Mouse (Mus musculus) heart, adult 2 months (tissue): ENCODE data around the gene Cpne9. TPM values are rescaled to one million over a fixed set of nuclear protein-coding genes. Genes with fewer than 3 reads are reported as not detected.

Experiments used
- DNase-seq, 2 experiments: peaks; one replicate each; pipeline ENCODE4 v3.0.0; 2021
- H3K27ac ChIP-seq: fragments of 200-600 bp; 2 replicates; pipeline ENCODE4 v1.8.1; 2022
- H3K27me3 ChIP-seq: fragments of 200-500 bp; 2 replicates; pipeline ENCODE4 v1.6.1; 2012; ENCODE audit warnings: mild to moderate bottlenecking, low read length, inconsistent platforms, mixed read lengths; ENCODE audit not compliant: control insufficient read depth, insufficient read depth
- H3K36me3 ChIP-seq: fragments of 200-500 bp; 2 replicates; pipeline ENCODE4 v1.6.1; 2012; ENCODE audit warnings: low read length, inconsistent platforms; ENCODE audit not compliant: control insufficient read depth, insufficient read depth
- H3K4me1 ChIP-seq: fragments of 200-500 bp; 2 replicates; pipeline ENCODE4 v1.6.1; 2011; ENCODE audit warnings: low read length; ENCODE audit not compliant: control insufficient read depth, insufficient read depth
- H3K4me3 ChIP-seq: fragments of 200-600 bp; 2 replicates; pipeline ENCODE4 v1.8.1; 2022
- H3K79me2 ChIP-seq: fragments of 200-500 bp; replicated peaks from 2 replicates; pipeline ENCODE4 v1.6.1; 2012; ENCODE audit warnings: mild to moderate bottlenecking, inconsistent platforms, low read length, moderate library complexity, mixed read lengths; ENCODE audit not compliant: control insufficient read depth, insufficient read depth
- H3K9ac ChIP-seq: fragments of 200-500 bp; 2 replicates; pipeline ENCODE4 v1.6.1; 2012; ENCODE audit warnings: low read depth, mild to moderate bottlenecking, control low read depth, inconsistent platforms, low read length, mixed read lengths
- CTCF ChIP-seq: fragments of 200-600 bp; IDR thresholded peaks from 2 replicates; pipeline ENCODE4 v1.8.1; 2022; ENCODE audit warnings: antibody characterized with exemption, mild to moderate bottlenecking, moderate library complexity
- EP300 ChIP-seq: fragments of 200-500 bp; IDR thresholded peaks from 2 replicates; pipeline ENCODE4 v1.6.1; 2011; ENCODE audit warnings: low read depth, low read length, control low read depth; ENCODE audit not compliant: insufficient read depth
- POLR2A ChIP-seq: fragments of 200-500 bp; IDR thresholded peaks from 2 replicates; pipeline ENCODE4 v1.6.1; 2011; ENCODE audit warnings: mild to moderate bottlenecking, low read depth, low read length, control low read depth; ENCODE audit not compliant: insufficient read depth
- WGBS: fragments of 180-500 bp; shearing (Covaris S2); methylation state at CpG from one replicate; pipeline ENCODE4 v1.1.7; 2018; 5-methylcytosine and 5-hydroxymethylcytosine counted together
- intact Hi-C: fragments of 180-260 bp; cut with DNase I; formaldehyde crosslinking; loops from one replicate; pipeline ENCODE4 v1.15.1; 2025
- long read RNA-seq: library from polyadenylated mRNA; stranded (forward); transcript quantifications from one replicate; pipeline ENCODE4 v2.0.0, GENCODE M21; 2021
- polyA plus RNA-seq: library from polyadenylated mRNA; depleted of rRNA; stranded (reverse); fragments of >200 nt; gene quantifications from 2 replicates; pipeline ENCODE4 v1.2.3, GENCODE M21; 2012; rRNA removed
- total RNA-seq, 2 experiments: library from RNA; stranded (reverse); gene quantifications; 2 replicates each; pipeline ENCODE4 v1.2.3; 2021

Cpne9 gene
- total RNA-seq (under 1 TPM in 1 of 2 experiments, not detected in 1; 0.09 TPM), polyA plus RNA-seq (0.02 and 0.12 TPM in 2 replicates)
- long read RNA-seq, result 0 reads

DNA sequence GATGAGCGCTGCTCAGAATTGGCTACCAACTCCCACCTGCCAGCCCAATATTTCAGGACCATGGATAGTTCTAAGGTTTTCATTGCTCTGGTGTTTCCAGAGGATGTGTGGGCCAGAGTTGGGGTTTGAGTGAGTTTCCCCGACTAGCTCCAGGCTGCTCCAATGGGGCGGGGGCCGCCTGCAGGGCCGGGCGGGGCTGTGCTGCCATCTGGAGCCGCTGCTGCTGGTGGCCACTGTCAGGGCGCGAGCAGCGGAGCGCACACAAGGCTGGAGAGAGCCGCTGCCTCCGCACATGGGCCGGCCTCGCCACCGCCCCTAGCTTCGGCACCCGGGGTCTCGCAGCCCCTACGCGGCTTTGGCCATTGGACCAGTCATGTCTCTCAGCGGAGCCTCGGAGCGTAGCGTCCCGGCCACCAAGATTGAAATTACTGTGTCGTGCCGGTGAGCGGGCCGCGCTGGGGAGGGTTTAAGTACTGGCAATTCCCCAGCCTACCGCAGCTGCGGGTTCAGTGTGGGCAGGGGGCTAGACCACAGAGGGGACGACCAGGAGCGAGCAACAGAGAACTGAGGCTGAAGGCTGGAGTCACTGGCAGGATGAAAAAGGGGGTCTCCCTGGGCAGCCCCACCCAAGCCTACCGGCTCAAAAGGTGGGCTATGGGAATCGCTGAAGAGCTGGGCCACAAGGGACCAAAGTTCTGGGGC, at the start of gene Cpne9:
Gene Cpne9, plus strand, starts transcription at position 207 of the 702 bp plus-strand sequence.
- intact Hi-C loops, result no loop called here
- H3K4me1 ChIP-seq, result no peaks in the 10 kb centered on the region
- WGBS, result 2% methylated on average over 37 of the region's 37 CpGs
- H3K9ac ChIP-seq, result no peak within 1 kb of the TSS
- no peak for TF ChIP-seq CTCF
- H3K27ac ChIP-seq, result no peak within 1 kb of the TSS
- no peak within 1 kb of the TSS for H3K4me3 ChIP-seq
- no peaks in the 10 kb centered on the region for H3K36me3 ChIP-seq
- no peak for DNase-seq
- no peaks in the 10 kb centered on the region for H3K79me2 ChIP-seq
- H3K27me3 ChIP-seq, result peaks cover 9% of the 10 kb centered on the region

- H3K27ac ChIP-seq, result no peak overlapping the region
- no peak overlapping the region for H3K4me3 ChIP-seq
- WGBS, result 63% methylated on average over 5 of the region's 5 CpGs
- H3K4me1 ChIP-seq, result peaks cover 9% of the 10 kb centered on the region
- no peak for DNase-seq
- H3K9ac ChIP-seq, result no peak overlapping the region
- TF ChIP-seq CTCF (no peak), EP300 (no peak), POLR2A (no peak)
- no peaks in the 10 kb centered on the region for H3K27me3 ChIP-seq
- intact Hi-C loops, result loop anchor here (5.0 kb wide), 2 partner anchors 188 to 387 kb away; partner anchors contain the start of genes Thumpd3 and Vhl
- H3K36me3 ChIP-seq, result no peaks in the 10 kb centered on the region
- H3K79me2 ChIP-seq, result peaks cover 5% of the 10 kb centered on the region; the same call in 1 of the 2 replicates
Measured at GRCm38 (mm10) chr6:113235141-113235540, 47.0 kb upstream of the Cpne9 start.

DNA sequence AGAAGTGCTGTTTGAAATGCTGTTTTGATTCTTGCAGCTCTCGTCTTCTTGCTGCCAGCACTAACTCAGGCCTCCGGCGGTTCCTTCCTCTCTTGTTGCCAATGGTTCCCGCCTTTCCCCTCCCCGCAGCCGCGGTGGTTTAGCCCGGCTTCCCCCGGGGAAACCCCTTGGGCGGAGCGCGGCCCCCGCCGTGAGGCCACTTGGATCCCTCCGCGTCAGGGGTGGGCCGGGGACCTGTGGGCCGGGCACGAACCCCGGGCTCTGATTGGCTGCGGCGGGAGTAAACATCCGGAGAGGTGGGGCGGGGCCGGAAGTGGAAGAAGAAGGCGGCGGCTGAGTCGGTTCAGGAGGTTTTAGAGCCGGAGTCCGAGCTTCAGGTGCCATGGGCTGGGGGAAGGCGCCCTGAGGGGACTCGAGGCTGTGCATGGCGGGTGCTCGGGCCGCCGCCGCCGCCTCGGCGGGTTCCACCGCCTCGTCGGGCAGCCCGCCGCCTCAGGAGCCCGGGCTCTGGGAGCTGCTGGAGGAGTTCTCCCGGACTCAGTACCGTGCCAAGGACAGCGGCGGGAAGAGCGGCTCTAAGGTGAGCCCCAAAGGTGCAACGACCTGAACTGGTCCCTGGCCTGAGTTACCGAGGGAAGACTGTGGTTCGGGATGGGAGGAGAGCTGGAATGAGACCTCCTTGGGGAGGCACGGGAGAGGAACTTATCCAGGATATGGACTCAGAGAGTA, 44.4 kb upstream of the Cpne9 start, which contains the start of gene Mtmr14:
Gene Mtmr14, plus strand, starts transcription at position 302 of the 729 bp plus-strand sequence.
- DNase-seq, result peak; percentile 100
- Histone ChIP-seq H3K4me3 (peak within 1 kb of the TSS; percentile 90), H3K27ac (peak within 1 kb of the TSS; percentile 90), H3K9ac (peak within 1 kb of the TSS; percentile 67), H3K79me2 (peaks cover 5% of the 10 kb centered on the region; the same call in 1 of the 2 replicates), H3K4me1 (peaks cover 9% of the 10 kb centered on the region), H3K36me3 (peaks cover 2% of the 10 kb centered on the region), H3K27me3 (no peaks in the 10 kb centered on the region)
- intact Hi-C loops, result loop anchor here (1.0 to 5.0 kb wide), 3 partner anchors 68 to 385 kb away; partner anchors contain the start of genes Thumpd3 and Vhl
- WGBS, result under 1% methylated on average over 55 of the region's 55 CpGs
- TF ChIP-seq POLR2A (peak; percentile 71), CTCF (no peak), EP300 (peak; percentile 51; the same call in 1 of the 2 replicates)

- peak in 1 of 2 experiments; percentile 16 for DNase-seq
- no peaks in the 10 kb centered on the region for H3K27me3 ChIP-seq
- peak overlapping the region; percentile 90 for H3K4me3 ChIP-seq
- H3K4me1 ChIP-seq, result peaks cover 9% of the 10 kb centered on the region
- 8% methylated on average over 6 of the region's 6 CpGs for WGBS
- peaks cover 5% of the 10 kb centered on the region for H3K36me3 ChIP-seq
- H3K27ac ChIP-seq, result peak overlapping the region; percentile 90
- peaks cover 6% of the 10 kb centered on the region; the same call in 1 of the 2 replicates for H3K79me2 ChIP-seq
- intact Hi-C loops, result loop anchor here (5.0 kb wide), 2 partner anchors 191 to 384 kb away; partner anchors contain the start of genes Thumpd3 and Vhl
- TF ChIP-seq EP300, result no peak
- no peak for TF ChIP-seq POLR2A
- TF ChIP-seq CTCF, result no peak
- H3K9ac ChIP-seq, result peak overlapping the region; percentile 67
Measured at GRCm38 (mm10) chr6:113238442-113238841, 43.7 kb upstream of the Cpne9 start.

- intact Hi-C loops, result no loop called here
- peaks cover 13% of the 10 kb centered on the region for H3K36me3 ChIP-seq
- H3K27me3 ChIP-seq, result no peaks in the 10 kb centered on the region
- peaks cover 8% of the 10 kb centered on the region for H3K4me1 ChIP-seq
- no peak overlapping the region for H3K4me3 ChIP-seq
- no peak for DNase-seq
- H3K27ac ChIP-seq, result no peak overlapping the region
- peaks cover 7% of the 10 kb centered on the region for H3K79me2 ChIP-seq
- 68% methylated on average over 1 of the region's 1 CpGs for WGBS
- H3K9ac ChIP-seq, result no peak overlapping the region
- TF ChIP-seq POLR2A (no peak), CTCF (no peak), EP300 (no peak)
Measured at GRCm38 (mm10) chr6:113242753-113243152, 39.4 kb upstream of the Cpne9 start.

DNA sequence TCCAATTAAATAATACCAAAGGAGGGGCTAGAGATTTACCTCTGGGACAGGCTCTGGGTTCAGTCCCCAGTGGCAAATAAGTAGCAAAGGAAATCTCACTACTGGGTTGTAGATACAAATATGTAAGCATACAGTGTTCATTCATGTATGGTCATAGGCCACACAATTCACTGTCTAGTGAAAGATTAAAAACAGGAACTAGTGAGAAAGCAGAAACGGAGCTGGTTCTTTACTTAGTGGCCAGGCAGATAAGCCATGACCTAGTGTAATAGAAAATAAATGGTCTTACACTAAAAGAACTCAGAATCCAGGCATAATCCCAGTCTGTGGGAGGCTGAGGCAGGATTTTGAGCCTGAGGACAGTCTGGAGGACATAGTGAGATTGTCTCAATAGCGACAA, 36.5 kb upstream of the Cpne9 start:
- no peak for DNase-seq
- intact Hi-C loops, result no loop called here
- WGBS, result 77% methylated on average over 2 of the region's 2 CpGs

More for the DNA sequence above, 36.5 kb upstream of the Cpne9 start:
- no peak overlapping the region for H3K4me3 ChIP-seq
- peaks cover 3% of the 10 kb centered on the region; the same call in 1 of the 2 replicates for H3K79me2 ChIP-seq
- H3K27me3 ChIP-seq, result no peaks in the 10 kb centered on the region
- no peak overlapping the region for H3K9ac ChIP-seq
- peaks cover 13% of the 10 kb centered on the region for H3K36me3 ChIP-seq
- no peak for TF ChIP-seq CTCF
- no peak for TF ChIP-seq POLR2A
- no peak for TF ChIP-seq EP300
- H3K27ac ChIP-seq, result no peak overlapping the region
- H3K4me1 ChIP-seq, result peaks cover 1% of the 10 kb centered on the region; the same call in 1 of the 2 replicates
